Mouse (Mus musculus): ENCODE measurements at regions not wholly inside any gene's neighbourhood (a gene's known extent, or its start where the extent isn't known, plus 50 kb on each side); places are given as distances from the start of the nearest gene placed in this dataset.
A peak's percentile ranks its signal among the peaks of the same experiment; 100 is the strongest.

- intact Hi-C loops (cut with DNase I) = no loop called here
- no peak for DNase-seq
Observed at GRCm38 (mm10) chr3:52929827-52930605, 87.0 kb downstream of the Cog6 start.

DNA sequence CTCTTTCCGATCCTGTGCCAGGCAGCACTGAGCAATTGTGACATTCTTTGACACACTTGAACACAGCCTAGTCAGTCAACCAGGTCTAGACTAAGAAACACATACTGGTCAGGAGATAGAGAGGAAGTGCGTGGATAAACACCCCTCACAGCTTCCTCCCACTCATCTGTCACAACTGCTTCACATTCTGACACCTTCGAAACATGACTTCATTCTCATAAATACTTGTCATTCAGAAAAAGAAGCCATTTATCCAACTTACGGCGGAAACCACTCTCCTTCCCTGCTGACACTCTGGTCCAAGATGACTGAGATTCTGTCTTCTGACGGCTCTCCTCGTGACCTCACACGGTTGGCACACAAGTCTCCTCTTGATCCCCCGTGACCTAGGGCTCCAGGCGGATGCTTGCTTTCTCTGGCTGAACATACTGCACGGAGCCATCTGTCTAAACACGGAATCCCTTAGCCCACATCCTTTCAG, 89.6 kb downstream of the Cog6 start:
- no peak for DNase-seq
- intact Hi-C loops (cut with DNase I) = no loop called here

GRCm38 (mm10) chr3:52926549-52926948, 90.5 kb downstream of the Cog6 start:
- no peak for DNase-seq
- intact Hi-C loops (cut with DNase I) = no loop called here

- peak in 1 of 2 experiments; percentile 42 for DNase-seq
- intact Hi-C loops (cut with DNase I) = no loop called here
Observed at GRCm38 (mm10) chr3:52925223-52925622, 91.8 kb downstream of the Cog6 start.

DNA sequence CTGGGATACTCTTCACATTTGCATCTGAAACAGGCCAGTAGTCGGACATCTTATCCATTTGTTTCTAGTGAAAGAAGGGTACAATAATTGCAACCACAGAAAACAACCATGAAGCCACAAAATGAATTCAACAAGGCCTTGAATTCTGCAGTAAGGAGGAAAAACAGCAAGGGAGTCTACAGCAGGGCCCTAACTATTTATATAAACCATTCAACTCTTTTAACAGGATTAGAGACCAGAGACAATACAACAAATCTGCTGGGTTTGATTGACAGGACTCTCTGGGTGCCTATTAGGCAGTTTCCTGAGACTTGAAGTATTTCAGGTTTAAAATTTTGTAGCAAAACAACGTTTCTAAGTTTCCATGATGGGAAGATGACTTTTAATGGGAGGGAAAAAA, 92.4 kb downstream of the Cog6 start:
- intact Hi-C loops (cut with DNase I) = no loop called here
- DNase-seq = no peak

- DNase-seq = no peak
- intact Hi-C loops (cut with DNase I) = no loop called here
Observed at GRCm38 (mm10) chr3:52923824-52924559, 93.0 kb downstream of the Cog6 start.

DNA sequence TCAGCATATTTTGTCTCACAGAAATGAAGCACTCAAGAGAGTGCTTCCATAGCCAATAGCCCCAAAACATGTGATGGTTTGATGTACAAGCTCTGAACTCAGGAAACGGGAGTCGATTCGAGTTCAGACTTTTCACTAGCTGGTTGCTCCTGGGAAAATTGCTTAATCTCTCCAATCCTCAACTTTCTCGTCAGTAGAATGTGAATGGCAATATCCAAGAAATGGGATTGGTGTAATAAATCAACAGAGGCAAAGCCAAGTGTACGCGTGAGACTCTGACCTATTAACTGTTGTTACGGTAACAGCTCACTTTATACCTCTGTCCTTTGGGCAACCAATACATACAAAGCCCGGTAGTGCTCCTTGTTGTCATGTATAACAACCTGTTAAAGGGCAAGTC, 94.6 kb downstream of the Cog6 start:
- intact Hi-C loops (cut with DNase I) = no loop called here
- DNase-seq = no peak

GRCm38 (mm10) chr3:52906823-52907564, 110.0 kb downstream of the Cog6 start:
- intact Hi-C loops (cut with DNase I) = loop anchor here (5.0 kb wide), 2 partner anchors 55 to 70 kb away; no protein-coding TSS in a partner anchor
- no peak for DNase-seq

- intact Hi-C loops (cut with DNase I) = no loop called here
Observed at GRCm38 (mm10) chr3:52904028-52904427, 113.0 kb downstream of the Cog6 start.

DNA sequence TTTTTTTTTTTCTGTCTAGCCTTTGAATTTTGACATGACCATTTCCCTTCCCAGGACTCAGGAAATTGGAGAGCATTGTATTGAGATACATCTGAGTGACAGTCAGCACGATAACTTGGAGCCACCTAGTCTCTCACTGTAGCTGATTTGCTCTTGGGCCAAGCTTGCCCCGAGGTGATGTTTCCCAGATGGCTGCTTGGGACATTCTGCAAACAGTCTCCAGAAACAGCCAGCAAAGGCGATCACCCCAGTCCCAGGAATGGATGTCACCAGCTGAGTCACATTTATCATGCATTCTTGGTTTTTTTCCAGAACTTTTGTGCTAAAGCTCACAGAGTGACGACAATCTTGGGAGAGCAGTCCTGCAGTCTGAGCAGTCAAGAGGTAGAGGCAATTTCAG, 119.4 kb downstream of the Cog6 start:
- intact Hi-C loops (cut with DNase I) = no loop called here
- peak; percentile 49 to 54 for DNase-seq

More at GRCm38 (mm10) chr3:52904028-52904427, 113.0 kb downstream of the Cog6 start:
- DNase-seq = no peak

GRCm38 (mm10) chr3:52896462-52896861, 120.6 kb downstream of the Cog6 start:
- no peak for DNase-seq
- intact Hi-C loops (cut with DNase I) = no loop called here

- no peak for DNase-seq
Observed at GRCm38 (mm10) chr3:52895751-52896150, 121.3 kb downstream of the Cog6 start.

DNA sequence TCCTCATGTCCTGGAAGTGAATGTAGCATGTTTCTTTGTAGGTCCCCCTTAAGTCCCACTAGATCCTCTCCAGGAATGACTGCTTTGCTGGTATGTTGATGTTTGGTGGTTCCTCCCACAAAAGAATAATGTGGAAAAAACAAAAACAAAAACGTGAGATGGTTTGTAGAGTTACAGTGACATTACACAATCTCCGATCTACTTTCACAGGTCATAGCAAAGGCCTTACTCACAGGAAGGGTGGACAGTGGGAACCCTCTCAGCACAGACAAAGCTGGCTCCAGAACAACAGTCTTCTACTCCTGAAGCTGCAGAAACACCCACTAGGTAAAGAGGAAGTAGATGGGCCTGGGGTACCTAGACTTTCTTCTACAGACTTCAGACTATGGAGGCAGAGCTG, 122.2 kb downstream of the Cog6 start:
- intact Hi-C loops (cut with DNase I) = no loop called here

More at GRCm38 (mm10) chr3:52895751-52896150, 121.3 kb downstream of the Cog6 start:
- intact Hi-C loops (cut with DNase I) = no loop called here

GRCm38 (mm10) chr3:52889156-52889715, 127.8 kb downstream of the Cog6 start:
- intact Hi-C loops (cut with DNase I) = no loop called here
- DNase-seq = peak; percentile 31 to 38

More for the DNA sequence above, 122.2 kb downstream of the Cog6 start:
- DNase-seq = no peak

GRCm38 (mm10) chr3:52881981-52882380, 135.1 kb downstream of the Cog6 start:
- no peak for DNase-seq
- intact Hi-C loops (cut with DNase I) = no loop called here

GRCm38 (mm10) chr3:52881139-52881538, 135.9 kb downstream of the Cog6 start:
- no peak for DNase-seq
- intact Hi-C loops (cut with DNase I) = no loop called here

DNA sequence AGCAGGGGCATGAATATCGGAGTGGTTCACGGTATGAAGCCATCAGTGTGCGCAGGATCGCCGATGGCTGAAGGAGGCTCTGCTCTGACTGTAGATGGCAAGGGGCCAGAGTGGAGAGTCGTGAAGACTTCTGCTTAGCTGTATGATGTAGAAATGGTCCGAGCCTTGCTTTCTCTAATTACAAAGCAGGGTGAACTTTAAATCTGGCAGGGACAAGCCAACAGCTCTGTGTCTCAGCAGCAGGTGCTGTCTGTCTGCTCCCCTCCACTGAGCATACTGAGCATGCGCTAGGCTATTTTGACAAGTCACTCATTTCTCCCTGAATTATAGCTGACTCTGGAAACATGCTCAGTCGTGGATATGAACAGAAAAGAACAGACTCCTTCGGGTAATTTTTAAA, 137.3 kb downstream of the Cog6 start:
- intact Hi-C loops (cut with DNase I) = no loop called here
- DNase-seq = no peak

DNA sequence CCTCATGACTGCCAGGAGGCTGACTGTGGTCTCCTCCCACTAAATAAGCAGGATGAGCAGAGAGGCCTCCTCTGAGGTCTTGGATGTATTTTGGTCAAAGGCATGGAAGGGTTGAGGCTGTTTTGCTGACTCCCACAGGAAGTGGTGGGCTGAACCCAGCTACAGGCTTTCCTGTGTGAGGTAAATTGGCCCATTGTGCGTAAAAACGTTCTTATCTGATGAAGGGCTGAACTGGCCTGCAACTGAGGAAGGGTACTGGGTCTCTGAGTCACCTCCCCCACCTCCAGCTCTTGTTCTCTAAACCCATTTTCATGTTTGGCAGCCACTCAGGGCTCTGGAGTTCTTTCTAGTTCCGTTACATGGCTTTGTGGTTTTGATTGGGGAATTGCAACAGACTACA, 138.7 kb downstream of the Cog6 start:
- no peak for DNase-seq

DNA sequence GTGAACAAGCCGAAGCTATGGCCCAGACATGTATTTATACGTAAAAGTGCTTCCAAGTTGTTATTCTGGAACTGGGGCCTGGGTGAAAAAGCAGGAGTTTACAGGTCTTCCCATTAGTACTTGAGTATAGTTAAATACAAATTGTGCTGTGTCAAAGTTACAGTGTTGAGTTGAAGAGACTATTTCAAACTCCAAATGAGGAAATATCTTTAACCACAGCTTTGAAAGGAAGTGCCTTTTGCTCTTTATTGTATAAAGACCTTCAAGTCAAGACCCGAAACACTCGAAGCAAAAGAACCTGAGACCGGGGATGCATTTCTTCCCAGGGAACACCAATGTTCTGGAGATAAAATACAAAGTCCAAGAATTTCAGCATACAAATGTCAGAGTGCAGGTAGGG, 144.8 kb downstream of the Cog6 start:
- no peak for DNase-seq
- intact Hi-C loops (cut with DNase I) = no loop called here

More for the DNA sequence above, 138.7 kb downstream of the Cog6 start:
- intact Hi-C loops (cut with DNase I) = no loop called here

- DNase-seq = no peak
- intact Hi-C loops (cut with DNase I) = no loop called here
Observed at GRCm38 (mm10) chr3:52863146-52863849, 153.7 kb downstream of the Cog6 start.

Data from heart, postnatal 36 days (tissue).